Mouse (Mus musculus) retina, adult 2 months (tissue): ENCODE measurements around the gene Tex14.
"Not testable (repeated sequence)": the region's sequence is repeated elsewhere in the genome, so short reads cannot be mapped to it uniquely, and the experiment has no call there.

ENCODE experiments used
- DNase-seq: peaks from one replicate; pipeline ENCODE4 v3.0.0-alpha.2; 2012; ENCODE audit warnings: low read depth, low spot score

The Tex14 gene

DNA sequence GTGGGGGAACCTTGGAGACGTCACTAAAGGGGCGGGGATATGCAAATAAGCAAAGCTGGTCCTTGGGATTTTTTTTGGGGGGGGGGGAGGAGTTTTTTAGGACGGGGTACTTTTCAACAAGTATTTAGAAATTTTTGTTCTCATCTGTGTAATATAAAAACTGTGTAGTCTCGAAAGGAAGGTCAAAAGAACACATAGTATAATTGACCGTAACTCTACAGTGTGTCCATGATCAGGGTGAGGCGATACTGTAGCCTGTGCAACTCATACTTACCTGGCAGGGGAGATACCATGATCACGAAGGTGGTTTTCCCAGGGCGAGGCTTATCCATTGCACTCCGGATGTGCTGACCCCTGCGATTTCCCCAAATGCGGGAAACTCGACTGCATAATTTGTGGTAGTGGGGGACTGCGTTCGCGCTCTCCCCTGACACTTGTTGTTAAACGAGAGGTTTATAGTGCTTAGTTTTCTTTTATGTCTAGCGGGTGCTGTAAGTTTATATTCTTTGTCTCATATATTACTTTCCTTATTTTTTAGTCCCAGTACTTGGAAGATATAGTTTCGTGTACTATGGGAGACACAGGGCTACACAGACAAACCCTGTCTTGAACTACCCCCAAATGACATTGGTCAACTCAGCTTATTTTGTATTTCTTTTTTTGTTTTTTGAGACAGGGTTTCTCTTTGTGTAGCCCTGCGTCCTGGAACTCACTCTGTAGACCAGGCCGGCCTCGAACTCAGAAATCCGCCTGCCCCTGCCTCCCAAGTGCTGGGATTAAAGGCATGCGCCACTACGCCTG lies 21.8 kb downstream of the Tex14 start:
- peak; percentile 88 for DNase-seq

DNA sequence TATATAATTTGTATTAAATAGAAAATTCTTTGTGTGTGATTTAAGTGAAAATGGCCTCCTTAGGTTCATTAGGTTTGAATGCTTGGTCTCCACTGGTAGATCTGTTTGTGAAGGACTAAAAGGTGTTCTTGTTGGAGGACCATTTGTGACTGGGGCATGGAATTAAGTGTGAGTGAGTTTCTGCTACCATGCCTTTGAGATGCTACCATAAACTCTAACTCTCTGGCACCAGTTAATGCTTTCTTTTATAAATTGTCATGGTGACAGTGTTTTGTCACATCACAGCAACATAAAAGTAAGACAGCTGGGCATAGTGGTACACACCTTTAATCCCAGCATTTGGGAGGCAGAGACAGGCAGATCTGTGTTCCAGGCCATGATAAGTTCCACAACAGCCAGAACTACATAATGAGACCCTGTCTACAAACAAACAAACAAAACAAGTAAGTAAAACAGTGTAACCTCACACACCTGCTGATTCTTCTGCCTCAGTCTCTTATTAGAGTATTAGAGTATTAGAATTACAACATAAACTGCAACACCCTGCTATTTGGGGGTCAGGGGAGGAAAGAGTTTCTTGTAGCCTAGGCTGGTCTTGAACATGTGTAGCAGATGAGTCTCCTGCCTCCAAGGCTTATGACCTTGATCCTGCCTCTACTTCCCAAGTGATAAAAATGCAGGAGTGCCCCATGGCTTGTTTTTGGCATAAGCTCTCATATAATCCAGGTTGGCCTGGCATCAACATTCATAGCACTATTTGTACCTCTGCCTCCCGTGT lies 22.6 kb downstream of the Tex14 start:
- no peak for DNase-seq

DNA sequence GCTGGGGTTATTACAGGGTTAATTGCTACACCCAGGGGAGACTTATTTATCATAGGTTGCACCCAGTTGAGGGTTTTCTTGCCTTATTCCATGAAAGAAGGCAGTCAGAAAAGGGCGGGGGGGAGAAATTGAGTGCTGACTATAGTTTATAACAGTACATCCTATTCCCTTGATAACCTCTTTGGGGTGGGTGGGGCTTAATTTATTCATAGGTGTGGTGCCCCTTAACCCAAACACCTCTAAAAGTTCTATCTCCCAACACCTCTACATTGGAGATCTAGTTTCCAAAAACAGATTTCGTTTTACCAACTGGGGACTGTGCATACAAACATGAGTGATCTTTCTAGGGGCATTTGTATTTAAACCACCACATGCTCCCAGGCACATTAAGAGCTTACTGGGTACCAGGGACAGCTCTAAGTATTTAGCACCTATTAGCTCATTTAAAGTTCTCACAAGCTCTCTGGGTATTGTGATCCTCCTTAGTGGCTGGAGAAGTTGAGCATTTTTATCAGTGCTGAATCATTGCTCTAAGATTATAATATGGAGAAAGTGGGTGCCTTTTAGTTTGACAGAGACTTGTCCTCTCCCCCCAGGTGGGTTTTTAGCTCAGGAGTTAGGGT lies 23.3 kb downstream of the Tex14 start:
- DNase-seq: no peak

DNA sequence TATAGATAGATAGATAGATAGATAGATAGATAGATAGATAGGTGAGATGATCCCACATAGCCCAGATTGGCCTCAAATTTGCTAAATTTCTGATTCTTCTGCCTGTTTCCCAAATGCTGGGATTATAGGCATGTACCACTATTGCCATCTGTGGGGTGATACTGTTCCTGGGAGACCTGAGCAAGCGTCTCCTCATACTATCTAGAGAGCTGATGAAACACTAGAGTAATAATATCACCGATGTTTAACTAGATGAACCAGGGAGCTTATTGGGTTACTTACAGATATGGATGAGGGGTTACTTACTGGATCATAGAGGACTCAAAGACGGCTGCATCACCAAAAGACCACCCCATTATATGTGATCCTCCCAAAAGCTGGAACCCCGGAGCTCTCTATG lies 24.5 kb downstream of the Tex14 start:
- no peak for DNase-seq

DNA sequence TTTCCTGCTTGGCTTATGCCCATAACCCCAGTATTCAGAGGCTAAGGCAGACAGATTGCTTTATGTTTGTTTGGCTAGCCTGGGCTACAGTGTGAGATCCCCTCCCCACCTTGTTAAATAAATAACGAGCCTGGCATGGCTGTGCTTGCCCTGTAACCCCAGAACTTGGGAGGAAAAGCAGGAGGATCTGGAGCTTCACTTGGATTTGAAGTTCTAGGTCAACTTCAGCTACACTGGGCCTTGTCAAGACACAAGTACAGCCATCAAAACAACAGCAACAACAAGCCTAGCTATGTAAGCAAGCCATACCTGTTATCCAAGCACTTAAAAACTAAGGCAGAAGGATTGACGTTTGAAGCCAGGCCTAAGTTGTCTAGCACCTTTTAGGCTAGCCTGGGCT lies 25.5 kb downstream of the Tex14 start:
- no peak for DNase-seq

DNA sequence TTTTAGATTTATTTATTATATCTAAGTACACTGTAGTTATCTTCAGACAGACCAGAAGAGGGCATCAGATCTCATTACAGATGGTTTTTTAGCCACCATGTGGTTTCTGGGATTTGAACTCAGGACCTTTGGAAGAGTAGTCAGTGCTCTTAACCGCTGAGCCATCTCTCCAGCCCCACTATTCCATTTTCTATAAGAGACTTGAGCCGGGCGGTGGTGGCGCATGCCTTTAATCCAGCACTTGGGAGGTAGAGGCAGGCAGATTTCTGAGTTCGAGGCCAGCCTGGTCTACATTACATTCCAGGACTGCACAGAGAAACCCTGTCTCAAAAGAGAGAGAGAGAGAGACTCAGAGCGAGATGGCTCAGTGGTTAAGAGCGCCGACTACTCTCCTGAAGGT lies 26.9 kb downstream of the Tex14 start:
- DNase-seq: not testable (repeated sequence)

DNA sequence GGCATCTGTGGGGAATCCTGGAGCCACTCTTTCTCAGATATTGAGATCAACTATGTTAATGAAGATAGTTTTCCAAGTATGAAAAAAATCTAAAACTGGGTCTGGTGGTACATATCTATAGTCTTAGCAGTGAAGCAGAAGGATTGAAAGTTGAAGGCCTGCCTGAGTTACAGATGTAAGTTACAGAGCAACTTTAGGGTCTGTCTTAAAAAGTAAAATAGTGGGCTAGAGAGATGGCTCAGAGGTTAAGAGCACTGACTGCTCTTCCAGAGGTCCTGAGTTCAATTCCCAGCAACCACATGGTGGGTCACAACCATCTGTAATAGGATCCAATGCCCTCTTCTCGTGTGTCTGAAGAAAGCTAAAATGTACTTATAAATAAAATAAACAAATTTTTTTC lies 27.6 kb downstream of the Tex14 start:
- no peak for DNase-seq

DNA sequence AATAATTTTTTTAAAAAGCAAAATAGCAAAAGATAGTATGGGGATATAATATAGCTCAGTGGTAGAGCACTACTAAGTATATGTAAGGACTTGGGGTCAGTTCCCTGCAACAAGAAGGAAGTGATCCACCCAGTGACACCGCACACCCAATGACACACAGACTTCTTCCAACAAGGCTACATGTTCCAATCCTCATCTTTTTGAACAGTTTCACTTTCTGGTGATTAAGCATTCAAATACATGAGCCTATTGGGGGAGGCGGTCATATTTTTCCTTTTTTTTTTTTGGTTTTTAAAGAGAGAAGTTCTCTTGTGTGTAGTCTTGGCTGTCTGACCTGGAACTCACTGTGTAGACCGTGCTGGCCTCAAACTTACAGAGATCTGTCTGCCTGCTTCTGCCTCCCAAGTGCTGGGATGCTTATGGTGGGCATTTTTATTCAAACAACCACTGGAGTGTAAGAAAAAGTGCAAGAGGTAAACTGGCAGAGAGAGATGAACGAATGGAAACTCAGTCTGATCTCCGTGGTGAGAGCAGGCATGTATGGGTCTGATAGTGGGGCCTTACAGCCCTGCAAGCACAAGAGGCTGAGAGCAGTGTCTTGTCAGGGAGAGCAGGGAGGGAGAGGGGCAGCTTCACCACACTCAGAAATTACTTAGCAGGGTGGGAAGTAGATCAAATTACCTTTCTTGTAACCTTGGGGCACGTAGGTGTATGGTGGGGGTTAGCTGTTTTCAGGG lies 28.2 kb downstream of the Tex14 start:
- no peak for DNase-seq

DNA sequence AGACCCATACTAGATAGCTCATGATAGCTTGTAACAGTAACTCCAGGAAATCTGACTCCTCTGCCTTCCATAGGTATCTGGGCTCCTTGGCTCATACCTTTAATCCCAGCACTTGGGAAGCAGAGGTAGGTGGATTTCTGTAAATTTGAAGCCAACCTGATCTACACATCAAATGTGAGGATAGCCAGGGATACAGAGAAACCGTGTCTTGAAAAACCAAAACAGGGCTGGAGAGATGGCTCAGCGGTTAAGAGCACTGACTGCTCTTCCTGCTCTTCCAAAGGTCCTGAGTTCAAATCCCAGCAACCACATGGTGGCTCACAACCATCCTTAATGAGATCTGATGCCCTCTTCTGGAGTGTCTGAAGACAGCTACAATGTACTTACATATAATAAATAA lies 30.2 kb downstream of the Tex14 start:
- DNase-seq: not testable (repeated sequence)

DNA sequence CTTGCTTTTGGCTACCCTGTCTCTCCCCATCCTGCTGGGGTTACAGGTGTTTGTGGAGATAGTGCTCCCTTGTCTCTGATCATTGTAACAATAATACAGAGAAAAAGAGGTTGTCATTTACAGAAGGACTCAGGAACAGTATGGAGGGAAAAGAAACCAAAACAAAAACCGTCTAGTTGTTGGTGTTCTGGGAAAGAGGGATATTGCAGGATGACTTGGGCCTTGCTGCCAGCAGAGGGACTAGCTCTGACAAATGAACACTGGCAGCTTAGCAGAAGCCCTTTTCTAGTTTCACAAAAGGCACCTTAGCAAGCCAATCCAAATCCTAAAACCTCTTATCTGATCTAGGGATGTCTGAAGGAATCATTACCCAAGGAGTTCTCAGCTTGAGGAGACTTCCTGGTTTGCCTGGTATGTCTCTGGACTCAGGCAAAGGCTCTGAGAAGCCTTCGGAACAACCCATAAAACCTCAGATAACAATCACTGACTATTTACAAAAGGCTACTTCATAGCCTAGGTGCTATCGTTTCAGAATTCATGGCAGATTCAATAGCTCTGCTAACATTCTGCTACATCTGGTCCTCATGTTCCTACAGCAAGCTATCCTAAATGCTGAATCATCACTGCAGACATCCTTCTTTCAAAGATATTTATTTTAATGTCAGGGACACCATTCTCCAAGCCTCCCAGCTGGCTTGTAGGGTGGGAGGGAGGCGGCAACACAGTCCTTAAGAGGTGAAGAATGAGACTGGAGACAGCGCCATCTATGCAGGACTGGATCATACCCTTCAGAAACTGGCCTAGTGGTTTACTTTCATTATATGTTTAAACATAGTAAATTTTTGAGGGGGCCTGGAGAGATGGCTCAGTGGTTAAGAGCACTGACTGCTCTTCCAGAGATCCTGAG lies 31.7 kb downstream of the Tex14 start:
- DNase-seq: no peak

DNA sequence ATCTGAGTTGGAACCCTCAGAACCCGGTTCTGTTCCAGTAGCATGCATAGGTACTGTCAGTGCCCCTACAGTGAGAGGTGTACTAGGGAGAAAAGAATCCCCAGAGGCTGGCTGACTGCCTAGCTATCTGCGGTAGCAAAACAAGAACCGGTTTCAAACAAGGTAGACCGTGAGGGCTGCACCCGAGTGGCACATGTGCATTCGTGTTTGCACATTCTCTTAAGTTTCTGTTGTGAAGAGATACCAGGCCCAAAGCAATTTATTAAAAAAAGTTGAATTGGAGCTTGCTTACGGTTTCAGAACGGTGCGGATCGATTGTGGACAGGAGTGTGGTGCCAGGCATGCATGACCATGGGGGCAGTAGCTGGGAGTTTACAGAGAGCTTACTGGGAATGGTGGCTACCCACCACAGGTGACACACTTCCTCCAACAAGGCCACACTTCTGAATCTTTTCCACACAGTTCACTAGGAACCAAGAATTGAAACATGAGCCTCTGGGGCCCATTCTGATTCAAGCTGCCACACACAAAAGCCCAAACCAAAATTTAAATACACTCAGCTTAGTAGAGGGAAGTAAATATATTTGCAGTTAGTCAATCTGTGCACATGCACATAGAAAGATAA lies 35.0 kb downstream of the Tex14 start:
- DNase-seq: no peak

DNA sequence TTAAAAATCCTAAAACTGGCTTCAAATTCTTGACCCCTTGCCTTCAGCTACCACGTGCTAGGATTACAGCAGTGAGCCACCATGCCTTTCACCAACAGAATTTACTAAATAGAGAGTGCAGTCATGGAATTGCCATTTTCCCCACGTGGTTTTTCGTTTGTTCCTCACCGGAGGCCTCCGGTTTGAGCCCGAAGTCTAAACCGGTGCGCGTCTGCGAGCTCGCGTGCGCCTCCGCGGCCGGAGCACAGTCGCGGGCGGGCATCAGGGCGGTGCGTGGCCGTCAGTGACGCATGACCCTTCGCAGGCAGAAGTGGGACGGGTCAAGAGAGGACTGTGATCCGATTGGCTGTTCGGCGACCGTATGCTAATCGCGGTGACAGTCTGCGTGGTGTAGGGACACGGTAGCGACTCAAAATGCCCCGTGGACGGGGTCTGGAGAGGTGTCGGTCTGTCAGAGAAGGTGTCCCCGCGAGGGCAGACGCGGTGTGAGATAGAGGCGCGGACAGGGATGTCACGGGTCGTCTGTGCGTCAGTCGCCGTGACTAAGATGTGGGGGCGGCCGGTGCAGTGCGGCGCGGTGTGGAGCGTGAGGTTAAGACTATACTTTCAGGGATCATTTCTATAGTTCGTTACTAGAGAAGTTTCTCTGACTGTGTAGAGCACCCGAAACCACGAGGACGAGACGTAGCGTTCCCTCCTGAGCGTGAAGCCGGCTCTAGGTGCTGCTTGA lies 37.9 kb downstream of the Tex14 start:
- not testable (repeated sequence) for DNase-seq

DNA sequence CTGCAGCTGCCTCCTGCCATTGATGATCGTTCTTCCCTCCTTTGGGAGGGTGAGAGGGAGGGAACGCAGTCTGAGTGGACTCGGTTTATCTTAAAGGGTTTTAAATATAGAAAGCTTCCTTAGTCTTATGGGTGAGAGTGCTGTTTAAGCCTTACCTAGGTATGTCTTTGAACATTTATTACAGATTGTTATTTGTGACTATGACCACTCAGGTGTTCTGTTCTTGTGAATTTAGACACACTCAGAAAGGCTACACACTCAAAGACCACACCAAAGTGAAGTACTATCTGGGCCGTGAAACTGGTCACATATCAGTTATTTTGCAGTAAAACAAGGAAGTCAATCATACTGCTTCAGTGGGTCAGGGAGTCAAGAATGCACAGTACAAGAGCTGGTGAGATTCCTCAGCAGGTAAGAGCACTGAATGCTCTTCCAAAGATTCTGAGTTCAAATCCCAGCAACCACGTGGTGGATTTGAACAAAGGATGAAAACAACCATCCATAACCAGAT lies 38.6 kb downstream of the Tex14 start:
- no peak for DNase-seq

DNA sequence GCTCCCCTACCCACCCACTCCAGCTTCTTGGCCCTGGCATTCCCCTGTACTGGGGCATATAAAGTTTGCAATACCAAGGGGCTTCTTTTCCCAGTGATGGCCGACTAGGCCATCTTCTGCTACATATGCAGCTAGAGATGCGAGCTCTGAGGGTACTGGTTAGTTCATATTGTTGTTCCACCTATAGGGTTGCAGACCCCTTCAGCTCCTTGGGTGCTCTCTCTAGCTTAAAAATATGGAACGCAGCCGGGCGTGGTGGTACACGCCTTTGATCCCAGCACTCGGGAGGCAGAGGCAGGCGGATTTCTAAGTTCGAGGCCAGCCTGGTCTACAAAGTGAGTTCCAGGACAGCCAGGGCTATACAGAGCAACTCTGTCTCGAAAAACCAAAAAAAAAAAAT lies 39.2 kb downstream of the Tex14 start:
- not testable (repeated sequence) for DNase-seq

DNA sequence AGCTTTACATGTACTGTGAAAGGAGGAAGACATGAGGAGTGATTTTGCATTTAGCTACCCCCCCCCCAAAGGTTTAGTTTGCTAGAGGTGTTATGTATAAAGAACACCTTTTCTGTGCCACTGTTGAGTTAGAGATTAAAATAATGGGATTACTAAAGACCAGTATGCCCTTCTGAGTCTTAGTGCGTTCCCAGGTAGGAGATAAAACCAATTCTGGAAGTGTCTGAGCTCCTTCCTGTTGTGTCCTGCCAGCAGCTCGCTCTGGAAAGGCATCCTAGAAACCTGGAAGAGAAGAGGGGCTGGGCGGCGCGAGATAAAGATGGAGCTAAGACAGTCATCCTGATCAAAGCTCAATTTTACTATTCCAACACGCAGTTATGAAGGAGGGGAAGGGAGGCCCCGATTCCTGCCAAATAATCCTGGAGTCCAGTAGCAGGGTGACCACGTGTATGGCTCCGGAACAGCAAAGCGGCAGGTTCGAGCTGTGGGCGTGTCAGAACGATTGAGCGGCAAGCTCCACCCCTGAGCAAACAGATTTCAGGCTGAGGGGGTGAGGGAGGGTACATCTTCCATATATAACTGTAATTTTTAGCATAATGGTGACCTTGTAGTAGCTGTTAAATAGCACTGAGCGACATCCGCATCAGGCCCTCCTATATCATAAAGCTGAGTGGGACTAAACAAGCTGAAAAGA lies 40.0 kb downstream of the Tex14 start:
- DNase-seq: no peak

DNA sequence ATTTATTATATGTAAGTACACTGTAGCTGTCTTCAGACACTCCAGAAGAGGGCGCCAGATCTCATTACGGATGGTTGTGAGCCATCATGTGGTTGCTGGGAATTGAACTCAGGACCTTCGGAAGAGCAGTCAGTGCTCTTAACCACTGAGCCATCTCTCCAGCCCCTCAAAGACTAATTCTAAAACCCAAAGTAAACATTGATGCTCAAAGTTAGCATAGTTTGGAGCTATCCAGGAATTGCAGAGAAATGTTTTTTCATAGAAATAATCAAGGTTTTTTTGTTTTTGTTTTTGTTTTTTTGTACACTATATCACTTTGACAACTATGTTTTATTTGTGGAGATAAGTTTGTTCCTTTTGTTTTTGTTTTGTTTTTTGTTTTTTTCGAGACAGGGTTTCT lies 40.7 kb downstream of the Tex14 start:
- DNase-seq: not testable (repeated sequence)

DNA sequence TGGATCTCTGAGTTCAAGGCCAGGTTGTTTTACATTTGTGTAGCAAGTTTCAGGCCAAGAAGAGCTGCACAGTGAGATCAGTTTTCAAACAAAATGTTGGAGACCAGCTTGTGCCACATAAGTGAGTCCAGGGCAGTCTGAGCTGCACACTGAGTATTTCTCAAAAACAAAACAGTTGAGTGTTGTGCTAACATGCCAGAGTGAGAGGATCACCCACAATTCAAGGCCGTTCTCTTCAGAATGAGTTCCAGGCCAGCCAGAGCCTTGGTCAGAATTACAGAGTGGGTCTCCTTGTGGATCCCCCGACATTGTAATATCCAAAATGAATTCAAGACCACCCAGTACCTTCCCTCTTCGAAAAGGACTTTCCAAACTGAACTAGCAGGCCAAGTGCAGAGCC lies 41.3 kb downstream of the Tex14 start:
- no peak for DNase-seq

DNA sequence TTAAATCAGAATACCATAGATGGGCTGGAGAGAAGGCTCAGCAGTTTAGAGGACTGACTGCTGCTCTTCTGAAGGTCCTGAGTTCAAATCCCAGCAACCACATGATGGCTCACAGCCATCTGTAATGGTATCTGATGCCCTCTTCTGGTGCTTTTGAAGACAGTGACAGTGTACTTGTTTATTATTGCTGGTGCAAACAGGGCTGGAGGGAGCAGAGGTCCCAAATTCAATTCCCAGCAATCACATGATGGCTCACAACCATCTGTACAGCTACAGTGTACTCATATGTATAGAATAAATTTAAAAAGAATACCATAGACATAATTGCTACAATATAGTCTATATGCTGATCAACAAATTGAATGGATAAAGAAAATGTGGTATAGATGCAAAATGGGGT lies 42.6 kb downstream of the Tex14 start:
- no peak for DNase-seq

DNA sequence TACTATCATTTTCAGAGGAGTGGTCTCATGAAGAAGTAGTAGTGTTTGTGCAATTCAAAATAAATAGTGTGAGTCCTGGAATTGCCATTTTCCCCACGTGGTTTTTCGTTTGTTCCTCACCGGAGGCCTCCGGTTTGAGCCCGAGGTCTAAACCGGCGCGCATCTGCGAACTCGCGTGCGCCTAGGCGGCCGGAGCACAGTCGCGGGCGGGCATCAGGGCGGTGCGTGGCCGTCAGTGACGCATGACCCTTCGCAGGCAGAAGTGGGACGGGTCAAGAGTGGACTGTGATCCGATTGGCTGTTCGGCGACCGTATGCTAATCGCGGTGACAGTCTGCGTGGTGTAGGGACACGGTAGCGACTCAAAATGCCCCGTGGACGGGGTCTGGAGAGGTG lies 43.2 kb downstream of the Tex14 start:
- DNase-seq: not testable (repeated sequence)
